Mouse (Mus musculus): ENCODE measurements around the gene Fitm2.
A peak's percentile ranks its signal among the peaks of the same experiment; 100 is the strongest.

Fitm2 gene

GRCm38 (mm10) chr2:163472466-163472851 lies at the start of gene Fitm2:
Gene Fitm2, minus strand, starts transcription at chr2:163472629.
- DNase-seq (ENCODE audit: low spot score), result peak; percentile 95

GRCm38 (mm10) chr2:163506300-163507004 lies 34.0 kb upstream of the Fitm2 start, which contains the start of gene Hnf4a:
Gene Hnf4a, plus strand, starts transcription at chr2:163506808.
- DNase-seq (ENCODE audit: low spot score), result no peak

GRCm38 (mm10) chr2:163503191-163503590 lies 30.8 kb upstream of the Fitm2 start:
- no peak for DNase-seq (ENCODE audit: low spot score)

- no peak for DNase-seq (ENCODE audit: low spot score)
These were observed 29.8 kb upstream of the Fitm2 start for GRCm38 (mm10) chr2:163502219-163502618.

GRCm38 (mm10) chr2:163494456-163494855 lies 22.0 kb upstream of the Fitm2 start:
- DNase-seq (ENCODE audit: low spot score), result no peak

- DNase-seq (ENCODE audit: low spot score), result peak; percentile 71
These were observed 21.5 kb upstream of the Fitm2 start for GRCm38 (mm10) chr2:163493976-163494375.

GRCm38 (mm10) chr2:163493031-163493430 lies 20.6 kb upstream of the Fitm2 start:
- DNase-seq (ENCODE audit: low spot score), result no peak

GRCm38 (mm10) chr2:163492018-163492417 lies 19.6 kb upstream of the Fitm2 start, which contains the start of gene R3hdml:
Gene R3hdml, plus strand, starts transcription at chr2:163492318.
- no peak for DNase-seq (ENCODE audit: low spot score)

- DNase-seq (ENCODE audit: low spot score), result no peak
These were observed 18.9 kb upstream of the Fitm2 start for GRCm38 (mm10) chr2:163491351-163491750.

- DNase-seq (ENCODE audit: low spot score), result no peak
These were observed 18.2 kb upstream of the Fitm2 start for GRCm38 (mm10) chr2:163490656-163491055.

- no peak for DNase-seq (ENCODE audit: low spot score)
These were observed 17.4 kb upstream of the Fitm2 start for GRCm38 (mm10) chr2:163489725-163490291.

GRCm38 (mm10) chr2:163487360-163487759 lies 14.9 kb upstream of the Fitm2 start:
- no peak for DNase-seq (ENCODE audit: low spot score)

- DNase-seq (ENCODE audit: low spot score), result no peak
These were observed 9.2 kb upstream of the Fitm2 start for GRCm38 (mm10) chr2:163481539-163482029.

- peak; percentile 14 for DNase-seq (ENCODE audit: low spot score)
These were observed 7.9 kb upstream of the Fitm2 start for GRCm38 (mm10) chr2:163480191-163480825.

GRCm38 (mm10) chr2:163471710-163472465 lies 541 bp downstream of the Fitm2 start:
- peak; percentile 78 for DNase-seq (ENCODE audit: low spot score)

- DNase-seq (ENCODE audit: low spot score), result no peak
These were observed 1.3 kb downstream of the Fitm2 start for GRCm38 (mm10) chr2:163471136-163471535.

GRCm38 (mm10) chr2:163469711-163470110 lies 2.7 kb downstream of the Fitm2 start:
- DNase-seq (ENCODE audit: low spot score), result no peak

GRCm38 (mm10) chr2:163468866-163469265 lies 3.6 kb downstream of the Fitm2 start:
- no peak for DNase-seq (ENCODE audit: low spot score)

GRCm38 (mm10) chr2:163467585-163467984 lies 4.8 kb downstream of the Fitm2 start:
- no peak for DNase-seq (ENCODE audit: low spot score)

- peak; percentile 60 for DNase-seq (ENCODE audit: low spot score)
These were observed 5.7 kb downstream of the Fitm2 start for GRCm38 (mm10) chr2:163466771-163467170.

GRCm38 (mm10) chr2:163464562-163464961 lies 7.9 kb downstream of the Fitm2 start:
- no peak for DNase-seq (ENCODE audit: low spot score)

- no peak for DNase-seq (ENCODE audit: low spot score)
These were observed 8.4 kb downstream of the Fitm2 start for GRCm38 (mm10) chr2:163463998-163464397.
